Mouse (Mus musculus): Measurements from ENCODE around the gene Fam131c.

Gene Fam131c

DNA sequence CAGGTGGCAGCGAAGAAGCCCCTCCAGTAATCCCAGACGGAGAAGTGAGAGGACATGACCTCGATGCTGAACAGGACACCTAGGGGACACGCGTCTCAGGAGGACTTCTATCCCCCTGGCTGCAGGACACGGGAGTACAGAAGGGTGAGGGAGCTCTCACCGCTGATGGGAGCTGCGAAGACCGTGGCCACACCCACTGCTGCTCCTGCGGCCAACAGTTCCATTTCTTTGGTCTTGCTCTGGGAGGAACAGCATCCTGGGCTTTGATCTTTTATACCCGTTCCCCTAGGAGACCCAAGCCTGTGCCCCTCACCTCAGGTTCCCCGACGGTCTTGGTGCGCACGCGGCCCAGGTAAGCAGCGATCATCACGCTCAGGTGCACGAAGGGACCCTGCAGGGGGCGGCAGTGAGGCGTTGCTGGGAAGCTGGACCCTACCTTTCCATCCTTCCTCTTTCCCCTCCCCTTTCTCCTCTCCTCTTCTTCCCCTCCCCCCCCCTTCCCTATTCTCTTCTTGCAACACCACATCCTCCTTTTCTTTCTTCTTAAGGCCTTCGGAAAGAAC lies 43.5 kb downstream of the Fam131c start:
- peak in 1 of 2 experiments; percentile 61 for DNase-seq

GRCm38 (mm10) chr4:141415924-141416323 lies 47.9 kb downstream of the Fam131c start, which contains the start of gene Clcnkb:
Clcnkb (minus strand) TSS chr4:141416014.
- peak; percentile 53 to 86 for DNase-seq

- DNase-seq = peak in 1 of 2 experiments; percentile 64
Measured at GRCm38 (mm10) chr4:141419398-141420191, 51.6 kb downstream of the Fam131c start.

DNA sequence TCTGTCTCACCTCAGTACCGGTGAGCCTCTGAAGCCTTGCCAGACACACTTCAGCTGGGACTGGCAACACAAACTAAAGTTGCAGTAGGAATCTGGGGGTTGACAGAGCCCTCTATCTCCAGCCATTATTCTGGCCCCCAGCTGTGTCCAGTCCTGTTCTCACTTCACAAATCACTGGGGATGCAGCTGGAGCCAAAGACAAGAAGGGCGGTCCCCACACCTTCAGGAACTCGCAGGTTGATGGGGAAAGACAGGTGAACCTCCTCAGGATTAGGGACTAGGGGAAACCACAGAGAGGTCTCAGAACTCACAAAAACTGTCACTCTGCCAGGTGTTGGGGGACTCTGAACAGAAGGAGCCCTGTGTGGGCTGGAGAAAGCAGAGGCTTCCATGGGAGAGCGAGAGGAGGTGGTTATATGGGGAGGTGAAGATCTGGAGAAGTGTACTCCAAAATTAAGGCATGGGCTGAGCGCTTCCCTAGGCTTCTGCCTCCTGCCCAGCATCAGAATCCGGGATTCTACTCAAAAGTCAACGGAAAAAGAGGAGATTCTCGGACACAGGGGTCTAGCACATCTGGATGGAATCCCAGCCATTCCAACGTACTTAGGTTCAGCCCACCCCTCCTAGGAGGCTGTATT lies 52.3 kb downstream of the Fam131c start, which contains the start of gene Hspb7:
Hspb7 (plus strand) TSS at position 588 of the 638 bp plus-strand sequence.
- no peak for DNase-seq

DNA sequence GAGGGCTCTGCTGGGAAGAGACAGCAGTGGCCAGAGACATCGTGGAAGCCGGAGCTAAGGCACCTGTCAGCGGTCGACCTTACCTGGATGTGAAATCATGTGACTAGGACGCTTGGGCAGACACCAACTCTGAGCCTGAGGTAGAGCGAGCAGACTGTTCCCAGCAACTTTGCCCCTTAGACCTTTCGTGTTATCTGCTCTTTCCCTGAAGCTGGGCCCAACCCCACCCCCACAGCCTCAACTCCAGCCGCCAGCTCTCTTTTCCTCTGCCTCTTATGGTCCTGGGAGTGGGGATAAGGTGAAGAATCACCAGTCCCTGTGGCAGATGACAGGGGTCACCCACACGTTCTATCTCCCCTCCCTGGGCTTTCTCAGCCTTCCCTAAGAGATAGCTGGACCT lies 52.9 kb downstream of the Fam131c start:
- DNase-seq = peak in 1 of 2 experiments; percentile 39

DNA sequence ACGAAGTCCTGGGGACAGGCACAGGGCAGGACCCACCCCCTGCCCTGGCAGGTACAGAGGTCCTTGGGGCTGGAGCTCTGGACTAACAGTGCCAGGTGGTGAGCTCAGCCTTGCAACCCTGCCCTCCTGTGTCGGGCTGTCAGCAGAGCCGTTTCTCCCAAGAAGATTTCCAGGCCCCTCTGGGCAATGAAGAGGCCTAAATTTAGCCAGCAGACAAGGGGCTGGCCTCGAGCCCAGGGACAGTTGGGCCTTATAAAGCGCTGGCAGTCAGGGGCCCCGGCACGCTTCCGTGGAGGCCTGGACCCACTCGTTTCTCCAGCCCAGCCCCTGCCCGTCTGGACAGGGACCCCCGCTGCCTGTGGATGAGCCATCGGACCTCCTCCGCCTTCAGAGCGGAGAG lies 53.4 kb downstream of the Fam131c start:
- DNase-seq = peak in 1 of 2 experiments; percentile 42

DNA sequence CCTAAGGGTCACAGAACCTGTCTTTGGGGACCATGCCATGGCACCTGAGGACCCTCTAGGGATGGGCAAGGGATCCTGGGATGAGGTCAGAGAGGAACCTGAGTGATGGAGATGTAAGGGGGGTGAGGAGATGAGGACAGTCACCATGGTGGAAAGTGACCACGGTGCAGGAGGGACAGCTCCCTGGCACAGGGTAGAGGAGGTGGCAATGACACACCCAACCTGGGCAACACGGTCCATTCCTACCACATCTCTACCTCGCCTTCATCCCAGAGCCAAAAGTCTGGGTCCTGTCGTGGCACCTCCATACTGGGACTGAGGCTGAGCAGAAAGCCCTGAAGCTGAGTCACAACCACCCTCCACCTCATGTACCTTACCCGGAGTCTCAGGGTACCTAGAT lies 54.8 kb downstream of the Fam131c start:
- DNase-seq = peak in 1 of 2 experiments; percentile 26

DNA sequence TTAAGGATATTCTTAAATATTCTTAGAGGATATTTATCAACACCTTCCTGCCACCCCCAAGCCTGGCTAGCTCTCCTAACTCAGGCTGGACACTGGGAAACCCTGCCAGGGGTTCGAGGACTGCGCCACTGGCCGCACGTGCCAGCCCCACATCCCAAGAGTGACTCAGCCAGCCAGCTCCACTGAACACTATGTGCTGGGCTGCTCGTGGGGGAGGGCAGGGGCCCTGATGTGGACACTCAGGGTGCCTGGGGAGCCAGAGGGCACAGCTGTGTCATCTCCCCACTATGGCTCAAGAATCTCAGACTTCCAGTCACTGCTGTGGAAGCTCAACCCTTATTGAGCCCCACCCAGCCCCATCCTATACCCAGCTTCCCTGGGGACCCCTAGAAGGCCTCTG lies 55.3 kb downstream of the Fam131c start:
- DNase-seq = peak in 1 of 2 experiments; percentile 34

- peak in 1 of 2 experiments; percentile 33 for DNase-seq
Measured at GRCm38 (mm10) chr4:141423691-141424431, 55.8 kb downstream of the Fam131c start.

- DNase-seq = peak; percentile 63 to 91
Measured at GRCm38 (mm10) chr4:141425484-141426479, 57.8 kb downstream of the Fam131c start.

GRCm38 (mm10) chr4:141426796-141427745 lies 59.1 kb downstream of the Fam131c start:
- DNase-seq = peak in 1 of 2 experiments; percentile 35

DNA sequence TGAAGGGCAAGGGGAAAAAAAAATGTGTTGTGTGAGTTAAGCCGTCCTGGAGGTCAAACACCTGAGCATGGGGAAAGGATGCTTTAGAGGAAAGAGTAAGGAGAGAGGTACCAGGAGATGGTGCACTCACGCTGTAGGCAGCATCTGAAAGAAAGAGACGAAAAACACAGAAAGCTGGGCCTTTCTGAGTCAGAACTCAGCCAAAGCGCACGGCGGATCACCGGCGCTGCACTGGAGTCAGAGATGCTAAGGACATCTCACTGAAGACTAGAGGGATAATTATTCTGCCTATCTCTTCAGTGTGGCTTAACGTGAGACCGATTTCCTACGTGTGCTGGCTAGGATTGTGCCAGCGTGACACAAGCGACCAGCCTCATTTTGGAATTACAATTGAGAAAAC lies 59.9 kb downstream of the Fam131c start:
- no peak for DNase-seq

DNA sequence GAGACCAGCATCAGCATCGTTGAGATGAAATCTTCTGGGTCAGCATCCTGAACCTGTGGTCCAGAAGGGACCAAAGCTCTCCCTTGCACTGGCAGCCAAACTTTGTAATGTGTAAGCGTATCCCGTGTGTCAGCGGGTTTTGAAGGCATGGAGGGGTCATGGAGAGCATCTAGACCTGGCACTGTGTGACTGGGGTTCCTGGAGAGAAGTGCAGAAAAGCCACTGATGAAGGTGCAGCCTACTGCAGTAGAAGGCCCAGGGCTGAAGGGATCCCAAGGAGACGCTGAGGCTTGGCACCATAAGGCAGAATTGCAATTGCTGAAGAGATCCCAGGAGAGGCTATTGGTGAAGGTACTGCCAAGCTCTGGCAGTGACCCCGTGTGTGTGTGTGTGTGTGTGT lies 61.4 kb downstream of the Fam131c start:
- no peak for DNase-seq

- peak; percentile 70 to 77 for DNase-seq
Measured at GRCm38 (mm10) chr4:141429847-141430246, 61.8 kb downstream of the Fam131c start.

GRCm38 (mm10) chr4:141430997-141431396 lies 63.0 kb downstream of the Fam131c start:
- peak; percentile 83 to 85 for DNase-seq

- DNase-seq = peak; percentile 61 to 69
Measured at GRCm38 (mm10) chr4:141432666-141433065, 64.6 kb downstream of the Fam131c start.

GRCm38 (mm10) chr4:141433191-141433590 lies 65.2 kb downstream of the Fam131c start:
- DNase-seq = peak in 1 of 2 experiments; percentile 40
